Mouse (Mus musculus) neural tube, embryonic 15.5 days (tissue): ENCODE data around the gene Naa30. TPM values are rescaled to one million over a fixed set of nuclear protein-coding genes. Genes with fewer than 3 reads are reported as not detected.
"Not testable (repeated sequence)": the region's sequence is repeated elsewhere in the genome, so short reads cannot be mapped to it uniquely, and the experiment has no call there.

Experiments
- ATAC-seq: fragments of 200-750 bp; cut with Nextera tagmentation; 2 replicates; pipeline ENCODE4 v1.8.0; 2017; ENCODE audit warnings: mild to moderate bottlenecking, moderate TSS enrichment, moderate library complexity; ENCODE audit not compliant: low FRiP score
- H3K27ac ChIP-seq: fragments of 300-500 bp; sonication (generic); replicated peaks from 2 replicates; pipeline ENCODE4 v1.5.1; 2015; ENCODE audit warnings: mild to moderate bottlenecking, inconsistent platforms
- H3K27me3 ChIP-seq: fragments of 300-500 bp; sonication (generic); replicated peaks from 2 replicates; pipeline ENCODE4 v1.6.1; 2015; ENCODE audit warnings: inconsistent platforms
- H3K36me3 ChIP-seq: fragments of 300-500 bp; sonication (generic); 2 replicates; pipeline ENCODE4 v1.6.1; 2015; ENCODE audit warnings: inconsistent platforms
- H3K4me1 ChIP-seq: fragments of 300-500 bp; sonication (generic); 2 replicates; pipeline ENCODE4 v1.6.1; 2015; ENCODE audit warnings: inconsistent platforms
- H3K4me2 ChIP-seq: fragments of 300-500 bp; sonication (generic); 2 replicates; pipeline ENCODE4 v1.6.1; 2015; ENCODE audit warnings: inconsistent platforms, mild to moderate bottlenecking, moderate library complexity
- H3K4me3 ChIP-seq: fragments of 300-500 bp; sonication (generic); replicated peaks from 2 replicates; pipeline ENCODE4 v1.5.1; 2015; ENCODE audit warnings: mild to moderate bottlenecking, inconsistent platforms
- H3K9ac ChIP-seq: fragments of 300-500 bp; sonication (generic); replicated peaks from 2 replicates; pipeline ENCODE4 v1.6.1; 2015; ENCODE audit warnings: mild to moderate bottlenecking, inconsistent platforms
- H3K9me3 ChIP-seq: fragments of 300-500 bp; sonication (generic); replicated peaks from 2 replicates; pipeline ENCODE4 v1.6.1; 2016; ENCODE audit warnings: inconsistent platforms
- WGBS: fragments of 180-500 bp; shearing (Covaris S2); methylation state at CpG from one replicate; pipeline ENCODE4 v1.1.7; 2015; ENCODE audit warnings: mixed read lengths; 5-methylcytosine and 5-hydroxymethylcytosine counted together
- polyA plus RNA-seq: library from polyadenylated mRNA; unstranded; fragments of >200 nt; fragmentation: Nextera tagmentation; extraction: Ambion mirVana; gene quantifications from 2 replicates; pipeline ENCODE4 v1.2.1, GENCODE M21; 2015

The Naa30 gene
- polyA plus RNA-seq, 1 experiment from 2014 or later, result 13.1 TPM

DNA sequence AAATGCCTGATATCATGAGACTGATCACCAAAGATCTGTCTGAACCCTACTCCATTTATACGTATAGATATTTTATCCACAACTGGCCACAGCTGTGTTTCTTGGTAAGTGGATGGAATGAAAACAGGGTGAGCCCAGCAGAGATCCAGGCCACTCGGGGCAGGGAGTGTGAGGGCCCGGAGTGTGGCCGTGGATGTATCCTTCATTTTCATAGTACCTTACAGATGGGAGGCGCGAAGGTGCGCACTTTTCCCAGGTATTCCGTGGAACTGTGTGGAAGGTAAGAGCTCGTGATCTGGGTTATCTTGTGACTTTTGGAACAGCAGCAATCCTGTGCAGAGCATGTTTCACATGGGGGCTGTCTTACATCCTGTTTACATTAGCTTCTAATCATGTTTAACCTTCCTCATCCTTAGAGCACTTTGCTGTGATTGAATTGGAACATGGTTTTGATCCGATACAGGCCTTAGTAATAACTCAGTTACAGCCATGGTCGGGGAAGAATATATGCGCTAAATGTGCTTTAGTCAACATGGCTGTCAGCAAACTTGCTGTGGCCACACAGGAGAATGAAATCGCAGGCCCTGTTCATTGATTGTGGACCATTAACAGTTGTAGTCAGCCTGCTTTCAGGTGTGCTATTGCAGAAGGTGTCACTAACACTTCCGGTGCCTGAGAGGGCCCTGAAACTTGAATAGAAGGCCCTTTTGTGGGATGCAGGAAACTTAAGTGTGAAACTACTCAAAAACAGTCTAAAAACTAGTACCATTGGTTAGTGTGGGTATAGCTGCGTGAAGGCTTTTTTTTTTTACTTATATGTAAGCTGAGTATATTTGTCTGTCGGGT, 1.5 kb downstream of the Naa30 start:
- H3K4me3 ChIP-seq, result peak overlapping the region; percentile 59
- ATAC-seq, result no peak
- no peaks in the 10 kb centered on the region for H3K9me3 ChIP-seq
- H3K36me3 ChIP-seq, result no peaks in the 10 kb centered on the region
- 57% methylated on average over 16 of the region's 16 CpGs for WGBS
- no peaks in the 10 kb centered on the region for H3K27me3 ChIP-seq
- peaks cover 33% of the 10 kb centered on the region for H3K4me1 ChIP-seq
- peak overlapping the region; percentile 70 for H3K9ac ChIP-seq
- H3K27ac ChIP-seq, result no peak overlapping the region; the same call in 1 of the 2 replicates
- H3K4me2 ChIP-seq, result peak overlapping the region; percentile 83

DNA sequence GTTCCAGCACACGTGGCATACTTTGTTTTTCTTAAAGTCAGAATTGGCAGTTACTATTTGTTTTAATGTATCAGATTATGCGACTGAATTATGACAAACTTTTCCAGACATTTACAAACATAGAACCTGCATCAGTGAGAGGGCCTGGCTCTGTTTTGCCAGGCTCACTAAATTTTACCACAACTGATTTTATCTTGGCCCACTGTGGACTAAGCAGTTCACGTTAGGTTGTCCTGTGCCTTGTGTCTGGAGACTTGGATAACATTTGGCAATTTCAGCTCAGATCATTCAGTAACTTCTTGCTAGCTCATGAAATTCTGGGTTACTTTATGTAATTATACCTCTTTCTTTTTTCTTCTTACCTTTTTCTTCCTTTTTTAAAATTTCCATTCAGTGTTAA, 7.7 kb downstream of the Naa30 start:
- 90% methylated on average over 3 of the region's 3 CpGs for WGBS
- H3K9ac ChIP-seq, result no peak overlapping the region
- H3K9me3 ChIP-seq, result no peaks in the 10 kb centered on the region
- peaks cover 8% of the 10 kb centered on the region for H3K36me3 ChIP-seq
- H3K27ac ChIP-seq, result no peak overlapping the region
- H3K4me2 ChIP-seq, result no peak overlapping the region
- H3K4me1 ChIP-seq, result peaks cover 12% of the 10 kb centered on the region
- ATAC-seq, result no peak
- no peak overlapping the region for H3K4me3 ChIP-seq
- no peaks in the 10 kb centered on the region for H3K27me3 ChIP-seq

DNA sequence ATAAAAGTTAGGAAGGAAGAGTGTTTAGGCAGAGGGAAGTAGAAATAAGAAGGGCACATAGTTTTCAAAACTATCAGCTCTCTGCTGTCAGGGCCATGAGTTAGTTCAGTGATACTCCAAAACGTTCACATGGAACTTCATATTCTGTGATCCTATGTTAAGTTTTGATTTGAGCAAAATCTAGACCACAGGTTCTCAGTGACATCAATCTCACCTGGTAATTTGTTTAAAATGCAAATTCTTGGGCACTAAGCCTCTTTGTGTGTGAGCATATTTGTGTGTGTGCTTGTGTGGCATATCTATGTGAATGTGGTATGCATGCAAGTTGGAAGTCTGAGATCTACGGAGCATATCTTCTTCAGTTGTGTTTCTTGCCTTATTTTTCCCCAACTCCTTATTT, 14.2 kb downstream of the Naa30 start:
- 96% methylated on average over 2 of the region's 2 CpGs for WGBS
- Histone ChIP-seq H3K4me3 (no peak overlapping the region), H3K36me3 (peaks cover 15% of the 10 kb centered on the region), H3K27ac (no peak overlapping the region), H3K9ac (no peak overlapping the region), H3K9me3 (no peaks in the 10 kb centered on the region), H3K27me3 (no peaks in the 10 kb centered on the region), H3K4me1 (no peaks in the 10 kb centered on the region), H3K4me2 (no peak overlapping the region)
- no peak for ATAC-seq

- Histone ChIP-seq H3K9ac (no peak overlapping the region), H3K4me1 (no peaks in the 10 kb centered on the region), H3K4me3 (no peak overlapping the region), H3K27ac (no peak overlapping the region), H3K36me3 (no peaks in the 10 kb centered on the region), H3K27me3 (no peaks in the 10 kb centered on the region), H3K9me3 (no peaks in the 10 kb centered on the region), H3K4me2 (no peak overlapping the region)
- 97% methylated on average over 2 of the region's 2 CpGs for WGBS
- ATAC-seq, result no peak
Measured at GRCm38 (mm10) chr14:49197031-49197527, 25.1 kb downstream of the Naa30 start.

GRCm38 (mm10) chr14:49201073-49201778, 29.2 kb downstream of the Naa30 start:
- Histone ChIP-seq H3K27ac (no peak overlapping the region), H3K9me3 (no peaks in the 10 kb centered on the region), H3K36me3 (no peaks in the 10 kb centered on the region), H3K4me1 (no peaks in the 10 kb centered on the region), H3K4me2 (no peak overlapping the region), H3K9ac (no peak overlapping the region), H3K27me3 (no peaks in the 10 kb centered on the region), H3K4me3 (no peak overlapping the region)
- ATAC-seq, result no peak
- 81% methylated on average over 9 of the region's 9 CpGs for WGBS

GRCm38 (mm10) chr14:49210215-49210614, 38.2 kb downstream of the Naa30 start:
- H3K27me3 ChIP-seq, H3K4me1 ChIP-seq, H3K36me3 ChIP-seq, H3K4me2 ChIP-seq, ATAC-seq, H3K27ac ChIP-seq, H3K9ac ChIP-seq, H3K9me3 ChIP-seq, H3K4me3 ChIP-seq: not testable (repeated sequence)
- 92% methylated on average over 3 of the region's 3 CpGs for WGBS

- Histone ChIP-seq H3K4me1 (no peaks in the 10 kb centered on the region), H3K4me3 (no peak overlapping the region), H3K27ac (no peak overlapping the region), H3K9me3 (no peaks in the 10 kb centered on the region), H3K4me2 (no peak overlapping the region), H3K36me3 (no peaks in the 10 kb centered on the region), H3K9ac (no peak overlapping the region), H3K27me3 (no peaks in the 10 kb centered on the region)
- no peak for ATAC-seq
- WGBS, result 76% methylated on average over 7 of the region's 7 CpGs
Measured at GRCm38 (mm10) chr14:49218677-49219076, 46.7 kb downstream of the Naa30 start.

DNA sequence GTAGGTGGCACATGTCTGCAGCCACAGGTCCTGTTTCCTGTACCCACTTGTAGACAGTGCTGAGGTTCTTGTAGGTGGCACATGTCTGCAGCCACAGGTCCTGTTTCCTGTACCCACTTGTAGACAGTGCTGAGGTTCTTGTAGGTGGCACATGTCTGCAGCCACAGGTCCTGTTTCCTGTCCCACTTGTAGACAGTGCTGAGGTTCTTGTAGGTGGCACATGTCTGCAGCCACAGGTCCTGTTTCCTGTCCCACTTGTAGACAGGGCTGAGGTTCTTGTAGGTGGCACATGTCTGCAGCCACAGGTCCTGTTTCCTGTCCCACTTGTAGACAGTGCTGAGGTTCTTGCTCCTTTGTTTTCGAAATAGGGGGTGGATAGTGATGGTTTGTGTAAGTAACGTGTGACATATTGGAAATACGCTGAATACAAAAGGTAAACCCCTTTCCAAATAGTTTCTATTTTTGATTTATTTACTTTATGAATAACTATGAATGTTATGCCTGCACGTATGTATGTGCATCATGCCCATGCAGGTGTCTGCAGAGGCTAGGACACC, 47.5 kb downstream of the Naa30 start:
- H3K36me3 ChIP-seq, H3K4me2 ChIP-seq, H3K9me3 ChIP-seq, ATAC-seq, H3K27me3 ChIP-seq, H3K27ac ChIP-seq, H3K9ac ChIP-seq, H3K4me3 ChIP-seq, H3K4me1 ChIP-seq: not testable (repeated sequence)
- 87% methylated on average over 4 of the region's 4 CpGs for WGBS

DNA sequence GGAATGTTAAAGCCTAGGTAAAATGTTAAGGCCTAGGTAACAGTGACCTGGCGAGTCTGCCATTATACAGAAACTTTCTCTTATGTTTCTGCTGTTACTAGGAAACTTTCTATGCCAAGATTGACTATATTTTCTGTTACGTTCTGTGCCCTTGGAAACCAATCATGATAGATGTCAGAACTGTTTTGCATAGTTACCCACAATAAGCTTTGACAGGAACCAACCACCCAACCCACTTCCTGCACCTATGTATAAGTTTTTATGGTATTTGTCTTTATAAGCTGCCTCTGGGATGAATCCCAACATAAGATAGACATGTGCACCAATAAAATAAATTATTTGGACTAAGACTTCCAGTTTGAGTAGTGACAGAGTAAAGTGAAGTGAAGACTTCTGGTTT, 49.7 kb downstream of the Naa30 start:
- Histone ChIP-seq H3K36me3 (no peaks in the 10 kb centered on the region), H3K4me1 (no peaks in the 10 kb centered on the region), H3K4me2 (no peak overlapping the region), H3K4me3 (no peak overlapping the region), H3K9me3 (no peaks in the 10 kb centered on the region), H3K27ac (no peak overlapping the region), H3K9ac (no peak overlapping the region), H3K27me3 (no peaks in the 10 kb centered on the region)
- 87% methylated on average over 2 of the region's 2 CpGs for WGBS
- no peak for ATAC-seq

- no peak for ATAC-seq
Measured at GRCm38 (mm10) chr14:49226471-49226870, 54.4 kb downstream of the Naa30 start.

DNA sequence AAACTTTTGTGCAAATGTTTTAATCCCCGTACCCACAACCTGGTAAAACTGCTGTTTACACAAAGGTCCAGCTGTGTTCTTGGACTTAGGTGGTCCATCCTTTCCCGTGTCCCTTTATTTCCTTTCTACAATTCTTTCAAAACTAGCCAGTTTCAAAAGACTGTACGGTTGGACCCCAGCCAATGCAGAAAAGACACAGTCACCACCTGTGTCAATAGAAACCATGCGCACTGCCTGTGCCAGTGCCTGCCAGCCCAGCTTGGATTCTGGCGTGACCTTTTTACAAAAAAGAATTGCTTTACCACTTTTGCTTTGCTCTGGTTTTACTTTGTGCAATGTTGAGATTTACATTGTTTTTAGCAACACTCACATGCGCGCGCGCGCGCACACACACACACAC, 55.0 kb downstream of the Naa30 start:
- H3K36me3 ChIP-seq, result no peaks in the 10 kb centered on the region
- no peak overlapping the region for H3K4me3 ChIP-seq
- no peaks in the 10 kb centered on the region for H3K9me3 ChIP-seq
- no peak overlapping the region for H3K4me2 ChIP-seq
- no peak overlapping the region for H3K27ac ChIP-seq
- no peaks in the 10 kb centered on the region for H3K4me1 ChIP-seq
- H3K9ac ChIP-seq, result no peak overlapping the region
- H3K27me3 ChIP-seq, result no peaks in the 10 kb centered on the region
- no peak for ATAC-seq
- 74% methylated on average over 11 of the region's 11 CpGs for WGBS

More at GRCm38 (mm10) chr14:49226471-49226870, 54.4 kb downstream of the Naa30 start:
- Histone ChIP-seq H3K4me3 (no peak overlapping the region), H3K36me3 (no peaks in the 10 kb centered on the region), H3K9me3 (no peaks in the 10 kb centered on the region), H3K4me1 (no peaks in the 10 kb centered on the region), H3K4me2 (no peak overlapping the region), H3K9ac (no peak overlapping the region), H3K27me3 (no peaks in the 10 kb centered on the region), H3K27ac (no peak overlapping the region)
- WGBS, result 63% methylated on average over 7 of the region's 7 CpGs

DNA sequence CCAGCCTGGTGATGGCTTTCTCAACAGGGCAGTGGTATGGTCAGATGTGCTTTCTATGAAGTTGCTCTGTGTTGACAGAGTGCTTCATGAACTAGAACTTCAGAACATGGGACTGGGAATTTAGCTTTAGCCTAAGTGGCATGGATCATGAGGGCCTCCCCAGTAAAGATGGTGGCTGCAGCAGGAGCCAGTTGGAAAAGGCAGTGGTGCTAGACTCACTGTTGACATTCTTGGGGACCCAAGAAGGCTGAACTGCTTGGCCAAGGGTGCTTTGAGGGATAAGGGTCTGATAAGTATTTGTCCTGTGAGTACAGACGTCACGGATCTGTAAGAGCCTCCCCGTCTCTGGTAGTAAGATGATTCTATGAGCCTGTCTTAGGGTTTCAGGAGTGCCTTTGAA, 59.8 kb downstream of the Naa30 start:
- WGBS, result 89% methylated on average over 3 of the region's 3 CpGs
- Histone ChIP-seq H3K9ac (no peak overlapping the region), H3K4me2 (no peak overlapping the region), H3K36me3 (no peaks in the 10 kb centered on the region), H3K27me3 (no peaks in the 10 kb centered on the region), H3K27ac (no peak overlapping the region), H3K4me1 (no peaks in the 10 kb centered on the region), H3K9me3 (no peaks in the 10 kb centered on the region), H3K4me3 (no peak overlapping the region)
- no peak for ATAC-seq
